Mouse (Mus musculus): ENCODE data around the gene Med6.
A peak's percentile ranks its signal among the peaks of the same experiment; 100 is the strongest.

Med6 gene

DNA sequence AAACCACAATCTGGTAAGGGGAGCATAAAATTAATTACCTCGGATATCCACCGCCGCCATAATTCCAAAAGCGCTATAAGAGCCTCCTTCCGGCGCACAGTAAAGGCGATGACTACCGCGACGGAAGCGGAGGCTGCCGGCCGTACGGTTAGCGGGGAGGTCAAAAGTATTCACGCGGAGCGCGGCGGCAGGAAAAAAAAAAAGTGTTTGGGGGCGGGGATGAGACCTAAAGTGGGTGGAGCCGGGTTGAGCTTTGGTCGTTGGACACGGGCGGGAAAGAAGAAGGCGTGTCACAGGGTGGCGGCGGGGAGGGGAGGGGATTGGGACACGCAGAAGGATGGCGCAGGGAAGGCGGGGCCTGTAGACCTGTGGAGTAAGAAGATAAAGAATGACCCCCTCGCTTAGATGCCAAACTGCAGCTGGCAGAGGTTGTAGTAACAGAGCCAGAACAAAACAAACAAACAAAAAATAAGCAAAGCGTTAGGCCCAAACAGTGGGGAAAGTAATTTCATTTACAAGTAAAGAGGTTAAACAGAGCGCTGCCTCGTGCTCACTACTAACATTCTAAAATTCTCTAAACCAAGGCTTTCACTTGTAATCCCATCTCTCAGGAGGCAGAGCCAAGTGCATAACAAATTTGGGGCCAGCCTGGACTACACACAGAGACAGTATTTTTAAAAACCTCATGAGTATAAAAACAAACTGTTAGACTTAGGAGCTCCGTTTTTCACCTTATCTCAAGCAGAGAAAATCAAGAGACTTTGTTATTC is at the start of gene Med6:
Gene Med6 (minus strand): TSS at position 107 of the 770 bp plus-strand sequence.
- peak; percentile 72 for DNase-seq (ENCODE audit: low spot score)

DNA sequence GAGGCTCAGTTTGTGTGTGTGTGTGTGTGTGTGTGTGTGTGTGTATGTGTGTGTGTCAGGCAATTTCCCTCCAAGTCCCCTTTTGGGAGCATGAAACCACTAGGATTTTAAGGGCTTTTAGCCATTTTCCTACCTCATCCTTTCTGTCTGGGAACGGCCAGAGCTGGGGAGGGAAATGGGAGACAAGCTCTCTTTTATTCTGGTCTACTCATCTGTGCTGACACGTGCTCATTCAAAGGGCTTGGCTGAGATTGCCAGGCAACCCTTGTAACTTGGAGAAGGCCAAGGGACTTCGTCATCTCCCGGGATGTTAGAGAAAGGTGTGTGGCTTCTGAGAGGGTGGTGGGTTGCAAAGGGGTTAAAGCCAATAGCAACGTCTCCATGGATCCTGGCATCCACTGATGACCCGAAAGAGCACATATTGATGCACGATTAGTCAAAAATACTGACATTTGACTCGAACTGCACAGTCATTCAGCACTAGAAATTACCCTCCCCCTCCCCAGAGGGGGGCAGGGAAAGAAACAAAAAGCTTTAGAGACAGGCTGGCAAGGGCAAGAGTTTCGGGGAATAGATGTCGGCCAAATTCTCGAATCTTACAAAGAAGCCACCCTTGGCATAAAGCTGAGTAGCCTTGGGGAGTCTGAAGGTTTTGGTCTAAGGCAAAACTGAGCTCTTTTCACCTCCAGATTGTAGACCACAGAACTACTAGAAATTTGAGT is 47.7 kb upstream of the Med6 start:
- no peak for DNase-seq (ENCODE audit: low spot score)

DNA sequence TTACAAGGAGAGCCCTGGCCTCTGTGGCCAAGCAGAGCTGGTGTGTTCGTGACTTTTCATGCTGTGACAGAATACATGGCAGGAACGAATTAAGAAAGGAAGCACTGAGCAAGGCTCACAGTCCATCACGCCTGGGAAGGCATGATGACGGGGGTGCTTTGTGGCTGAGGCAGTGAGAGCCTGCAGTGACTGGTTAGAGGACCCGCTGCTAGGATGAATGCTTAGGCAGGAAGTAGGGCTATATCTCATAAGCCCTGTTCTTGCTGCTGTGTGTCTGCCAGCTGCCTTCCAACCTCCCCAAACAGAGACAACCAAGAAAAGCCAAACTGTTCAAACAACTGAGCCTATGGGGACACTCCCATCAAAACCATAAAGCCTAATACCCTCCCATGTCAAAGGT is 45.8 kb upstream of the Med6 start:
- no peak for DNase-seq (ENCODE audit: low spot score)

DNA sequence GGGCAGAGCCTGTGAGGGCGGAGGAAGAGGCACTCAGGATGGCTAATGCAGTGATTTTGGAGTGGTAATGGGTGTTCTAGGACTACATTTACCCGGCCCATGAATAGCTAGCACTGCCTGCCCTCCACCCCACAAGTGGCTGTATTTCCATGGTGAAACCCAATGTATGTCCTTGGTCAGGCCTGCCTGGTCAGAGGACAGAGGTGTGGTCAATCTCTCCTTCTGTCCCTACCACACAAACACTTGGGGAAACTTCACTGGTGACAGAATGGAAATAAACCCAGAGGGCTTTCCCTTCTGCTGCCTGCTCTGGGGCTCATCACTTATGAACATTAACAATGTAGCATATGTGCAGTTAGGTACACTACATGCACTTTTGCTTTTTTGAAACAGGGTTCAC is 38.4 kb upstream of the Med6 start:
- DNase-seq (ENCODE audit: low spot score) = no peak

DNA sequence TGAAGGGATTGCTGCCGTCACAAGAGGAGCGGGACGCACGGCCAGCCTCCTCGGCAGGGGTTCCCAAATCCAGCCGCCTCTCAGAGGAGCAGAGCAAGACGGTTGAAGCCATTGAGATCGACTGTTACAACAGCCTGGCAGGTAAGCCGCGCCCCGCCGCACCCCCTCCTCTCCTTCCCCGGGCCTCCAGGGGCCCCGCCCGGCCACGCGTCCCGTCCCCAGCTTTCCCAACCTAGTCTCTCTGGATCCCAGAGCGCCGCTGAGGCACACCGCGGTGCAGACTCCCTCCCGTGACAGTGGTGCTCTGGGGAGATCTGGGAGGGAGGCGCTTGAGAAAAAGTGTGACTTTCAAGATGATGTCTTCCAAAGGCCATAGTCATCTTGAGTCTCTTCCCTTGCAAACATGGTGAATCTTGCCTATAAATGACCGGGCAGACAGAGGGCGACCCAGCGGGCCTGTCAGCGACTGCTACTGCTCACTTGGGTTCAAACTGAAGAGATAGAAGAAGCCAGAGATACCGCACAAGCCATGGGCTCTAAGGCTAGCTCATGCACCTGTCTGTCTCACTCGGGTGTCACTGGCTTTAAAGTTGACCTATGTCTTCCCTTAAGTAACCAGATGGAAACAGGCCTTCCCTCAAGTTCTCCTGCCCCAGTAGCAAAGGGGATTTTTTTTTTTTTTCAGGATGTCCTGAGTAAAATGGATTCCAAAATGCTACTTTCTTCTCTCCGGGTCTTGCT is 37.0 kb upstream of the Med6 start:
- DNase-seq (ENCODE audit: low spot score) = no peak

DNA sequence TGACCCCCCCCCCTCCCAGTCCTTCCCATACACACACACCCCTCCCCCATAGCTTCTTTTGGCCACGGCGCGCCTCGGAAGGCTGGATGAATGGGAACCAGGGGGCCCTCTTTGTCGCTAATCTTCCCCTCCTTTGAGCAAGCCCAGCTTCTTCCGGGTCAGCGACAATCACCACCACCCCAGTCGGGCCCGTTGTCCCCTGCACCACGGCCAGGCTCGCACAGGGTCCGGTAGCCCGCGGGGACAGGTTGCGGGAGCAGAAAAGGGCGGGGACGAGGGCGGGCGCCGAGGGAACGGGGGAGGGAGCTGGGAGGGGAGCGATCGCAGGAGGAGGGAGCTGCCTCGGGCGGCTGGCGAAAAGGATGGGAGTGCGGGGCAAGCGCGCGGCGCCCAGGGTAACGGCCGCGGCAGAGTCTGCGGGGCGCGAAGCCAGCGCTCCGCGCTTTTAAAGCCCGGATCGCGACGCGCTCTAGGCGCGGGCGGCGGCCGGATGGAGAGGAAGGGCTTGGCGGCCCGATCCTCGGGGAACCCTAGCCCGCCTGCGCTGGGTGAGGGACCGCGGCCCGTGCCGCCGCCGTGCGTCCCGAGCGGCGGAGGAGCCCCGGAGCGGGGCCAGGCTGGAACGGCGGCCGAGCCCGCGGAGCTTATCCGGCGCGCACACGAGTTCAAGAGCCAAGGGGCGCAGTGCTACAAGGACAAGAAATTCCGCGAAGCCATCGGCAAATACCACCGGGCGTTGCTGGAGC is 36.3 kb upstream of the Med6 start, which contains the start of gene Ttc9:
Gene Ttc9 (plus strand): TSS at position 335 of the 746 bp plus-strand sequence.
- no peak for DNase-seq (ENCODE audit: low spot score)

DNA sequence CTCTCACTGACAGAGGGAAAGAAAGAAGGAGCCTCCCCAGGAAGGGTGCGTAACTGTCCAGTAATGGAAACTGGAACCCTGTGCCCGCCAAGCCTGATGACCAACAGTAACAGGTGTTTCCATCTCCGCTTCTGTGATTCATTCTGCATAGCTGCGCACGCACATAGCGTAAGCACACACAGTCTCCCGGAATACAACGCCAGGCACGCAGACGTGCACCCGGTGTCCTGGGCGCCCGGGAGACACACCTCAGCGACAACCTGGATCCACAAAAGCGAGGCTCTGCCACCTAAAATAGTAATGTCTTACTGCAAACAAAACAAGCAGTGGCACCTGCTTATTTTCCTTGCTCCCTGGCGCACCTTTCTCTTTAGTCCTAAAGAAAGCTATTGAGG is 35.7 kb upstream of the Med6 start:
- no peak for DNase-seq (ENCODE audit: low spot score)

DNA sequence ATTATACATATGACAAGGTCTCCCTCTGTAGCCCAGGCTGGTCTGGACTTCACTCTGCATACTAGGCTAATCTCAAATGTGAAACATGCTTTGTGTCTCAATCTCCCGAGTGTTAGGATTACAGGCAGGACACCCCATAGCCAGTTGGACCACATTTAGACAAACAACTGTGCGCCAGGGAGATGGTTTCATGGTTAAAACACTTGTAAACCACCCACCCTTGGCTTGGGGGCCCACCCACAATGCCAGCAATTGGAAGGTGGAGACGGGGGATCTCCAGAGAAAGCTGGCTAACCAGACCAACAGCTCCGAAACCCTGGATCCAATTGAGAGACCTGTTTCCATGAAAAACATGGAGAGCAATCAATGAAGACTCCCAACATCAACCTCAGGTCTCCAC is 33.3 kb upstream of the Med6 start:
- no peak for DNase-seq (ENCODE audit: low spot score)

DNA sequence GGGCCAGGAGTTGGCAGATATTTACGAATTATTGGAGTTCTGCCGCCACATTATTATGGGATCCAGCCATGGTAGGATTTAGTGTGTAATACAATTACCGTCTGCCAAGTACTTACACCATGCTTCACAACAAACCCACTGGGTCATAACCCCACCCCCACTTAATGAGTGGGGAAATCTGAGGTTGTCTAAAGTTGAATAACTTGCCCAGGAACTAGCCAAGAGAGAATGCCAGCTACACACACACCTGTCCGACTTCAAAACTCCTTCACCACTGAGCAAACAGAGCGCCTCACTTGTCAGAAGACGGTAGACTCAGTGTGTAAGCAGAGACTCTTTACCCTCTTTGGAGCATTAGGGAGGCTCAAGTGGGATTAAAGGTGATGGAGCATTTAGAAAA is 32.6 kb upstream of the Med6 start:
- no peak for DNase-seq (ENCODE audit: low spot score)

DNA sequence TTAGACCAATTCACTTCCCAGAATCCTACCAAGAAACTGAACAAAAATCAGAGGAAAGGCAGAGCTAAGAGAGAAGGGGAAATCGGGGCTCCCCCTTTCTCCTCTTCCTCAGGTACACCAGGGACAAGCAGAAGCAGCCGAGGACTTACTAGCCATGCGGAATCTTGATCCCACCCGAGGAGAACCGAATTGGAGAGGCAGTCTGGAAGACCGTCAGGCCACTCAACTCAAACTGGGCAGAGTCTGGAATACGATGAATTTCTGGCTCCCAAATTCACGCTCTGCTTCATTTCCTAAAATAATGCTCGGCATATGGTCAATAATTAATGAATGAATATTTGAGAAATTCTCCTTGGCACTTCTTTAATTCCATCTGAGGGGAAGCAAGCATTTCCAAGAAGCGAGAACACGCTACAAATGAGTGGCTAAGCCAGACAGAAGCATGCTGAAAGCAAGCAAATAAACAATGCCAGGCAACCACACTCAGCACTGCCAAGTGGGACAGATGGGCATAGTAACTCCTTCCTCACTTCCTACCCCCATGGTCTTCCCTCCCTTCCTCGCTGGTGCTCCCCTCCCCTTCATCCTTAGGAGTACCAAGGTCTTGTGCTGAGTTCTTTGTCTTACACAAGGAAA is 31.5 kb upstream of the Med6 start:
- no peak for DNase-seq (ENCODE audit: low spot score)

DNA sequence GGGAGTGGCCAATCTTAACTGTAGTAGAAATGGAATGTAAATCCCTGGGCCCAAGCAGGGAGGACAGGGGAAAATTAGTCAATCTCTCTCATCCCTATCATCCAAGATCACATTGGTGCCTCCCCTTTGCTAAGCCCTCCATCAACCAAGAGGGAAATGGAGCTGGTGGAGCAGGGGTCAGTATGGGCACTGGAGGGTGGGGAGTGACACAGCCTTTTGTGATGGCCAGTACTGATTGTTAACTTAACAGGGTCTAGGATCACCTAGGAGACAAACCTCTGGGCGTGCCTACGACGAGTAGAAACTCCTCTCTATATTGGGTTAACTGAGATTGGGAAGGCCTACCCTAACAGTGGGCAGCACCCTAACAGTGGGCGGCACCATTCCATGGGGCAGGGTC is 28.6 kb upstream of the Med6 start:
- DNase-seq (ENCODE audit: low spot score) = no peak

DNA sequence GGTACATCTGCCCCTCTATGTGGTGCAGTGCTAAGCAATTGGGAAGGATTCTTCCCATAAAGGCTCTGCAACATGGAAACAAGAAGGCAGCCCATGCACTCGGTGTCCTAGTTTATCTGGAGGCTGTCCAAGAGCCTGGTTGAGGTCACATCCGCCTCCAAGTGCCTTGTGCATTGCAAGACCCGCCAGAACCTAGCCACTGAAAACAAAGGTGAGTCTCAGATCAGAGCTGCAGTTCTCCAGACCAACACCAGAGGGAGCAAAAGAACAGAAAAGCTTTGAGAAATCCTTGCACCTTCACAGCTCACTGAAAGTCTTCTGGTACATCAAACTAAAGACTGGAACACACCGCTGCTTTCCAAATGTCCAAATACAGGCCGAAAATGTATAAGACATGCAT is 24.5 kb upstream of the Med6 start:
- DNase-seq (ENCODE audit: low spot score) = peak; percentile 31

DNA sequence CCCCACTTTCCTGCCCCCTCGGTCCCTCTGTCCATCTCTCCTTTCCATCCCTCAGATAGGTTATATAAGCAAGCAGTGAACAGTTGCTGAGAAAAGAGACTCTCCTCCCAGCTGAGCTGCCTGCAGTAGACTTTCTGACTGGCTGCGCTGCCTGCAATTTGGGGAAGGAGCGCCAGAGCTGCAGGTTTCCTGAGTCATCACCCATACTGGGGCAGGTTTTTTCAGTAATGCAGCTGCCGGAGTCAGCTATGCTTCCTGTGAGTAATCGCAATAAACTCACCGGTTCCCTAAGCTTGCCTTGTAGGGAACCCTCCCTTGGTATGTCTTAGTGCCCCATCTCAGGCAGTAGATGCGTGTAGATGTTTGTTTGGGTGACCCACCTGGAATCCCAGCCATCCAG is 22.2 kb upstream of the Med6 start:
- no peak for DNase-seq (ENCODE audit: low spot score)

DNA sequence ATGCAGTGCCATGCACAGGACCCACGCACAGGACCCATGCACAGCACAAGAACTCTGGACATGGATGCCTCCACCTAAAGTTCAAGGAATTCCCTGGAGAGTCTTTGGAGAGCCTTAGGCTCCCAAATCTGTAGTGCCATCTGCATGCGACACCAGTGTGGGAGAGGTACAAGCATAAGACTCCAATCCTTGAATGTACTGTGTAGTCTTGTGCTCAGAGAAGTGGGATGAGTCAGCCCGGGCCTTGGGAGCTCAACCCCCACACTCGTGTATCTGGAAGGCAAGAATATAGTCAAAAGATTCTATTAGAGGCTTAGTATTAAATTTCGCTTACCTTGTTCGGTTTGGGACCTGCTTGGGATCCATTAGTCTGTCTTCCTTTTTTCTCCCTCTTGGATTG is 21.0 kb upstream of the Med6 start:
- no peak for DNase-seq (ENCODE audit: low spot score)

DNA sequence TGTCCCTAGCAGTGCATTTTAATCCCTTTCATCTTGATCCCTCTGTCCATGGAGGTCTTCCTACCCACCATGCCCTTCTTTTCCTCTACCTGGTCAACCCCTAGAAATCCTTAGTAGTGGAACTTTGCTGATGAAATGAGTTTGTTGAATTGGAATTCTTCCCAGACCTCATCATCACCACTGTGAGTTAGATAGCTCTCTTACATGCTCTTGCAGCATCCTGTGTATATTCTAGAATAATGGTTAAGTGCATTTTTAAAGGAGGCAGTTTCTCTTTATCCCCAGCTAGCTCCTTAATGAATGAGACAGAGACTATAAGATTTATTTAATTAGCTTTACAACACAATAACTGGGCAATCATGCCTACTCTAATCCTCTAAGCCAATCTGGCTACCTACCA is 14.6 kb upstream of the Med6 start:
- DNase-seq (ENCODE audit: low spot score) = no peak

DNA sequence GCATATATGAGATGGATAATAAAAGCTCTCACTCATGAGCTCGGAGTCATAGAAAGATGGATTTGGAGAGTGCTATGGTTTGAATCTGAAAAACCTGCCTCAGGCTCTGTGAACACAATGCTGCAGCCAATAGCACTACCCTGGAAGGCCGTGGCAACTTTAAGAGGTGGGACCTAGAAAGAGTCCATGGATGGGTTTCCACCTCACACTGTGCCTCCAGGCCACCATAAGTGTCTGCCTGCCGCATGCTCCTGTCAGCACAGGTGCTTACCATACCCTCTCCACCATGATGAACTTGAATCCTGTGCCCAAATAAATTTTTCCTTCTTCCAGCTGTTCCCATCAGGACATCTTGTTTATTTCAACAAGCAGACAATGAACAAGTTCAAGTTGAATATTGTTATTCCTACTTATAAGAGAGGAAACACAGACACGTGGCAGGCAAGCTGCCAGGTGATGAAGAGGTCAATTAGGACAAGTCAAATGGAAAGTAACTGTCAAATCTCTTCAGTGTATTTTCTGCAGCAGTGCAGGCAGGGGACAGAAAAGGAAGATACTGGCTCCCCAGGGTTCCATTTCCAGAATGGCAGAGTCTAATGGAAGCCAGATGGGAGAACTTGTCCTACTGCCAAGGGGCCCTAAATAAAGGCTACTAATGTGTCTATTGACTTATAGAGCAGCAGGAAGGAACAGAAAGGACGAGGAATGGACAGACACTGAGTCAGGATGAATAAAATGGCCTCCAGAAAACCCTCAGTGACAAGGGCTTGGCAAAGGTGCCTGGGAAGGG is 10.4 kb upstream of the Med6 start:
- DNase-seq (ENCODE audit: low spot score) = no peak

DNA sequence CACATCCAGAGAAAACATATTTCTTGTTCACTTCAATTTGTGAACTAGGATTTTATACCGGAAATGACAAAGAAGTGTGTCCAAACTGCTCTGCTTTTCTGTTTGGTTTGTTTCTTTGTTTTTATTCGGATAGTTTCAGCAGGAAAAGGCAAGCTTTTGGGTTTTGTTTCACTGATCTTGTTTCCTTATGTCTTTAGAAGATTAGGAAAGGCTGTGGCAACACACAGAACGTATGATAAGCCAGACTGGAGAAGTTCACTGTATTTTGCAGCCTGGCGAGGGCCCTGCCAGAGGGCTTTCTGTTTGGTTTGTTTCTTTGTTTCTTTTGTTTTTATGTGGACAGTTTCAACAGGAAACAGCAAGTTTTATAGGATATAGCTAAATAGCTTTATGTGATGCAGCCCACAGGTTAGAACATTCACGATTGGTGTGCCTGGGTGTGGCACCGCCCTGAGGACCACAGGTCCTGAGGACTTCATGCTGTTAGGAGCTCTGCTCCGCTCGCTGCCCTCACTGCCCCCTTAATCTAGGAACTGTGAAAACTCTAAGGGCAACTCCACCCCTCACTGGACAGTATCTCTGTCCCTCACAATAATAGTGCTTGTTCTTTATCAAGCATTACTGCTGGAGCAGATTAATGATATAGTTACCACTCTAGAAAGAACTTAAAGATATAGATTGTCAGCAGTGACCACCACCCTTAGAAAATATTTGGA is 1.9 kb upstream of the Med6 start:
- no peak for DNase-seq (ENCODE audit: low spot score)

DNA sequence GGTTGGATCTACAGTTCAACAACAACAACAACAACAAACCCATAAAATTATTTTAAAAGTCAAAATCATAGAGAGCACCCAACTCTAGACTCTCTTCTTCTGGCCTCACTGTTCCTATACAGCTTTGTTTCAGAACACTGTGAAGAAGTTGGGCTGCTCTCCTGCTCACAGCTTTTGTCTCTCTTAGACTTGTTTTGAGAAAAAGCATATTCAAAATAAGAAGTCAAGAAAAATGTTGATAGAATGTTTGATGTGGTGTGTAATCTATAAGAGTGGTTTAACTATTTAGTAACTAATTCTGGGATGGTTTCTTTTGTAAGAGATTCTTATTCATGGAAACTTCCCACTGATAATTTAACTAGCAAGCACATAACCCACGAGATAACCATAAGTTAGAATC is 26.4 kb downstream of the Med6 start, which contains the start of gene Adam21:
Gene Adam21 (minus strand): TSS at position 101 of the 400 bp plus-strand sequence.
- DNase-seq (ENCODE audit: low spot score) = no peak

DNA sequence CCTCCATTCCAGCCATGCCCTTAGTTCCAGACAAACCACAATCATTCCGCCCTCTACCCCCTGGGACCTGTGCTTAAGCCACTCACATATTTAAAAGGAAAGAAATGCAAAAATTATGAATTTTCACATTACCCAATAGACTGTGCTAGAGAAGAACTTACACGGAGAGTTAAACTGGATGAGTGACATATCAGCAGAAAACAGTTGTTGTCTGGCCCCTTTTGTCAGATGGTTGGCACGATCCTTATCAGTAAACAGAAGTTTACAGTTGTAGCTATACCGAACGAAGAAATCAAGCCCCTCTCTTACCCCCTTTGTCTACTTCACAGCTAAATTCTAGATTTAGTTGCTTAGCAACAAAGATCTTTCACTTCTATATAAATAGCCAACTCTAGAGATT is 26.9 kb downstream of the Med6 start:
- no peak for DNase-seq (ENCODE audit: low spot score)

DNA sequence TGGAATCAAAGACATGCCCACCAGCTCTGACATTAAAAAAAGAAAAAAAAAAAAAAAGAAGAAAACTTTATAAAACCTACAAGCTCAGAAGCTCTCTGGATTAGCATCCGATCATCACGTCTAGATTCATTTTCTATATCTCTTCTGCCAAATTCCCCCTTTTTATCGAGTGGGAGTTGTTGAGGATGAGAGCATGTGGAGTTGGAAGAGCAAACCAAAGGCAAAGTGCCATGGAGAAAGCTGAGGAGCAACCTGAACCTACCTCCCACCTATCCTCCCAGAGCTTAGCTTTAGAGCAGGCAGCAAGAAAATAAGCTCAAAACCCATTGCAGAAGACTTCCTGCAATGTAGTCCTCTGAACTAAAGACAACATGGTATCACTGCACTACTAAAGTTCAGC is 30.6 kb downstream of the Med6 start:
- no peak for DNase-seq (ENCODE audit: low spot score)

Data from urinary bladder, postnatal 10 days (tissue).